Mouse (Mus musculus): ENCODE results near the gene Aym1.

DNA sequence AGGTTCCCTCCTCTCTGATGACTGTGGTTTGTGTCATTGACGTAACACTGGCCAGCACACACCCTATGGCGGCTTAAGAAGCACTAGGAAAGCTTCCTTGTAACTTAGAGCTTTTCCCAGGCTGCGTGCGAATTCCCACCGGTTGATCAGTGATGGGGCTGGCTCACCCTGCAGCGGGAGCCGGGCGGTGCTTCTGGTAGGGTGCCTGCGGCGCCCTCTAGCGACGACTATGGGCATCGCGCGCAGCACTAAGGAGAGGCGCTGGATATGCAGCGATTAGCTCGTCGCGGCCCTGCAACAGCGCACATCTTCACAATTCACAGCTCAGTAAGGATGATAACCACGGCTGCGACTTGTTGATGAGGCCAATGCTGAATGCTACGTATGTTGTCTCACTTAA lies 43.1 kb upstream of the Aym1 start:
- TF ChIP-seq CTCF (IDR thresholded peaks at IDR 0.05; ENCODE audit: low read depth, low read length) (no peak), TAL1 (conservative IDR thresholded peaks at IDR 0.05; ENCODE audit: low read depth, low read length) (no peak), GATA1 (IDR thresholded peaks at IDR 0.05; ENCODE audit: borderline replicate concordance, low read length) (no peak), POLR2AphosphoS5 (IDR thresholded peaks at IDR 0.05; ENCODE audit: insufficient replicate concordance, low read depth, low read length) (no peak), GATA2 (IDR thresholded peaks at IDR 0.05; ENCODE audit: borderline replicate concordance, low read depth, low read length) (no peak)
